Mouse (Mus musculus) heart, adult 11 months (tissue): ENCODE data around the gene 9230104L09Rik.

Source experiments
- DNase-seq: peaks from one replicate; pipeline ENCODE4 v3.0.0; 2022

Gene 9230104L09Rik

GRCm38 (mm10) chr2:148851116-148851906 lies 13.5 kb downstream of the 9230104L09Rik start:
- peak; percentile 96 for DNase-seq

- DNase-seq = no peak
Measured at GRCm38 (mm10) chr2:148839224-148839623, 25.6 kb downstream of the 9230104L09Rik start.

DNA sequence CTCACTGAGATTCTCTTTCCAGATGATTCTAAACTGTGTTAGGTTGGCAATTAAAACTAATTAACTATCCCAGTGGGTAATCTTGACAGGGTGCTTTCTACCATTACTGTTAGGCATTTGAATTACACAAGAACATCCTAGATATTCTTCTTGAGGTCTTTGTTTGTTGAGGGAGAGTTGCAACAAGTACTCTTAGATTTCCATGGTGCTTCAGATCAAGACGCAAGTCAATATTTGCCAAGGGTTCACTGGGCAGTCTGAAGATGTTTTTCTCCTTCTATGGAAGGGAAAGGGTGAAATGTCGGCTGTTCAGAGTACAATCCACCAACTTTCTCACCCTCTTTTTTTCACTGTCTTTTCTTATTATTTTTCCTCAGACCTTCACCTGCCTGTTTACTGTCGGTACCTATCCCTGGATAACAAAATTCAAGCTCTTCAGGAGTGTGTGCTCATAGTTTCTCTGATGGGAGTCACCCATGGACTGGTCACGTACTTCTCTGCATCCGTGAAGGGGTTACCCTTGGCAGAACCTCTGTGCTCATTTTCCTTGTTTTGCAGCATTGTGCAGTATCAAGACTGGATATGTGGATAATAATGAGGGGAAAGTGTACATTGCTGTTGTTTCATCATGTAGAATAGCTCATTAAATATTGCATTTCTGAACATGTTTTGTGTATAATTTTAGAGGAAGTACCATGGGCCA lies 26.6 kb downstream of the 9230104L09Rik start:
- peak; percentile 39 for DNase-seq

- DNase-seq = peak; percentile 79
Measured at GRCm38 (mm10) chr2:148834912-148835311, 29.9 kb downstream of the 9230104L09Rik start, which contains the start of gene Cst9. Gene Cst9, plus strand, starts transcription at chr2:148835147.

GRCm38 (mm10) chr2:148825986-148826385 lies 38.9 kb downstream of the 9230104L09Rik start:
- DNase-seq = no peak

DNA sequence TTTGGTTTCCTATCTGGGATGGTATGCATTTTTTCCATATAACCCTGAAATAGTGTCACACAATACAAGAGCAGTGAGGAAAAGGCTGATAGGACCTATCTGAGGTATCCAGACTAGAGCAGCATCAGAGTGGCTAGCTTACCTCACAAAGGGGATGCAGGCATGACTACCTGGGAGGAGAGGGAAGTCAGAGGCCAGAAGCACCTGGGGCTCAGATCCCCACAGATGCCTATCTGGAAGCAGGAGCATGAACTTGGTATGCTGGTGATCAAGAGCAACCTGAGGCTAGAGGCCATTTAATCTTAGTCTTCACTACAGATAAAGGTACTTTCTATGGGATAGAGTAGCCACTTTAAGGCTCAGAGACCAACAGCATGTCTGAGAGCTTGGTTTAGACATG lies 44.9 kb downstream of the 9230104L09Rik start, which contains the start of gene Cst13:
Cst13 (plus strand) TSS at position 173 of the 400 bp plus-strand sequence.
- peak; percentile 75 for DNase-seq

DNA sequence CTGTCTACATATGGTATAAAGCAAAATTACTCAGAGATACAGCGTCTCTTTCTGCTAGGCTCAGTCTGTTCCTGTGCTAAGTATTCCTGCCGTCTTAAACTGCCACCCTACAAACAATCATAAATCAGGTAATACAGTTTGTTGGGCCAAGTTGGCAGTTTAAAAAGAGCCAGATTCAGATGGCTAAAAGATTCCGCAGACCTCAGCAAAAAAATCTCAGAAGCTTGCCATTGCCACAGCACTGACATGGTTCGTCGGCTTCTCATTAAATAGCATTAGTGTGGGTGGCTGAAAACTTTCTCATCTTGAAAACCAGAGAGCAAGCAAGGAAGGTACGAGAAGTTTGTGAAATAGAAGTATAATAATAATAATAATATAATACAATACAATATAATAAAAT lies 58.1 kb downstream of the 9230104L09Rik start:
- DNase-seq = no peak

DNA sequence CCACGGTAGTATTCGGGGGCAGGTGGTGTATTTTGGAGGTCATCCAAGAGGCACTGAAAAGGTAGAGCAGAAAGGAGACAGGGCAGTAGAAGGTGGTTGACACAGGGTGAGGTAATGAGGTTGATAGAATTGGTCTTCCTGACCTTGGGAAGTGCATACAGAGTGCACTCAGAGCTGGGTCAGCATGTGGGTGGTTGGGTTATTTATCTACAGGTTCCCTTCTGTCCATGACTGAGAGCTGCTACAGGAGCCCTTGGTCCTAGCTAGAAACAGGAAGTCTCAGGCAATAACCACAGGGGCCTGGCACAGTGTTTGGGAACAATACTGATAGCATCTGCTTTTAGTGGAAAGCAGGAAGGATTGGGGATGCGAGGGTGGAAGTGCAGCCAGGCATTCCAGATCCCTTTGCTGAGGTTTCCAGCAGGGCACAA lies 63.3 kb downstream of the 9230104L09Rik start:
- peak; percentile 84 for DNase-seq

DNA sequence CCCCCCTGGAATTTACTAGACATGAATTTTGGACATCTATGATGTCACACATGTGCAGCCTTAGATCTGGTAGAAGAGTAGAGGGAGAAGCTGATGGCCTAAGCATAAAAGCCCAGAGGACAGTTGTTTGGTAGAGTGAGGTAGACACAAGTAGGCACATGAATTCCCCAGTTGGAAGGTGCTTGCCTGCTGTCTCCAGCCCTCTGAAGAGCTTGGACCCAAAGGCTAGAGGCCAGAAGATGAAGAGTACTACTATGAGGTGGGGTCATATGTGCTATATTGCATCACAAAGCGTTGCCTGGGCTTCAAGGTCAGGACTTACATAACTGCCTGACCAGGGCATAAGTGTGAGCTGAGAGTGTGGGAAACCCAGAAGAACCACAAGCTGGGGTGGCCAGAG lies 66.4 kb downstream of the 9230104L09Rik start, which contains the start of gene Cst8:
Cst8 (plus strand) TSS at position 301 of the 400 bp plus-strand sequence.
- DNase-seq = no peak
